Mouse (Mus musculus) thymus, postnatal 0 days (tissue): Measurements from ENCODE around the gene Olig1. TPM values are rescaled to one million over a fixed set of nuclear protein-coding genes. Genes with fewer than 3 reads are reported as not detected.
"Not testable (repeated sequence)": the region's sequence is repeated elsewhere in the genome, so short reads cannot be mapped to it uniquely, and the experiment has no call there.

Experiments
- DNase-seq: peaks from one replicate; pipeline ENCODE4 v3.0.0-alpha.2; 2015; ENCODE audit warnings: low spot score
- polyA plus RNA-seq: library from polyadenylated mRNA; unstranded; fragments of >200 nt; fragmentation: Nextera tagmentation; extraction: Ambion mirVana; gene quantifications from 2 replicates; pipeline ENCODE4 v1.2.1, GENCODE M21; 2015

Olig1 gene
- polyA plus RNA-seq, 1 experiment from 2014 or later = 0.16 TPM

DNA sequence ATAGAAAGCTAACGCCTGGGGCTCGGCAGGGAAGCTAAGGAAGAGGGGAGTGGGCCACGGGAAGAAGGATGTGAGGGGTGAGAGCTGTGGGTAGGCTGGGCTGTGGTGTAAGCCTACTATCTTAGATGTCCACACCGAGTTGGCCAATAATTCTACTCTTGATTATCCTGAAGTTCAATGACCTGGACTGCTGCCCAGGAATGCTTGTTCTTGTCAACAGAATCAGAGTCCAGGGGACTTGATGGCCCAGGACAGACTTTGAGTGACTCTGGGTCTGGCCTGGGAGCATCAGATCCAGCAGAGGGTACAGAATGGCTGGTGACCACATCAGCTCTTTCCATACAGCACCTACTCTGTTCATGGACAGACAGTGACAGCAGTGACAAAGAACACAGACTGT, 30.5 kb upstream of the Olig1 start:
- no peak for DNase-seq

DNA sequence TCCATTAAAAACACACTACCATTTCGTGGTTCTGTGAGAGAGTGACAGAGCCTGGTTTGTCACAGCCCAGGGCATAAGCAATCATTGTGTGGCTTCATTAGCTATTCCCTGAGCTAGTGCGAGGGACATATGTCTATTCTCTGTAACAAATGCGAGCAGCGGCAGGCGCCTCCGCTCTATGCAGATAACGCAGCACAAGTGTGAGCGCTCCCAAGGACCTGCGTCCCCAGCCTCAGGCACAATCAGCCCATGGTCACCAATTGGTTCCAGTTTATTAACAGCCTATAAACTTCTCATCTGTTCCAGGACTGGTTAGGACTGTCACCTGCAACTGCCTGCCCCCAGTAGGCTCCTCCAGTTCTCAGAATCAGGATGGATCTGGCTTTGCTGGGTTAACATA, 23.3 kb upstream of the Olig1 start:
- DNase-seq = no peak

GRCm38 (mm10) chr16:91255419-91256164, 14.0 kb upstream of the Olig1 start:
- not testable (repeated sequence) for DNase-seq

DNA sequence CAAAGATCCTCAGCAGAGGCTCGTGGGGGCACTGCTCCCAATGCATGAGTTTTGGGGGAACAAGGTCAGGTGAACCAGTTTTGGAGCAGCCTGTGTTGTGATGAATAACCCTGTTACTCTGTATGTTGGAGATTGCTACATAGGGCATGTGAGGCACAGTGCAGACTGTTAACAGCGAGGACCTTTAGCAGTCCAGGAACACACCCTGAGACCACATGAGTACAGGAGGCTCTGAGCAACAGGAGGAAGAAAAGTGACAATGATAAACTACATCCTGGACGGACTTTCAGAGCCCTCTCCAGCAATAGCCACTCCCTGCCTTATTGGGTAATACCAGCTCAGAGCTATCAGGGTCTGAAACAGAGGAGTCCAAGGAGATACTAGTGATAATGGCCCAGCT, 10.6 kb upstream of the Olig1 start:
- no peak for DNase-seq

DNA sequence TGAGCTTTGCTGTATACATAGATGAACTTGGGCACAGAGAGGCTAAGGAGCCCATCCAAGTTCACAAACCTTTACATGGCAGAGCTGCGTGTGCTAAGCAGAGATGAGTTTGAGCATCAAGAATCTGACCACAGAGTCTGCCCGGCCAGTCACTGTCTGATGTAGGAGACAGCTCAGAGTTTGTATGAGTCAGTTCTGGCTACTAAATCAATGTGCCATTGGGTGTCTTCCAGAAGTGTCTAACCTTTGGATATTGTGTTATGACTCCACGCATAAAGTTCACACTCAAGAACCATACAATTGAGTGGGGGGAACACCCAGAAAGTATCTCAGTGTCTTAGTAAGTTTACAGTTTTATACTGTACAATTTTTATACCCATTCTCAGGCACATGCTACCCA, 8.7 kb upstream of the Olig1 start:
- DNase-seq = no peak

- no peak for DNase-seq
These were observed 6.9 kb upstream of the Olig1 start for GRCm38 (mm10) chr16:91262467-91263220.

GRCm38 (mm10) chr16:91265972-91266371, 3.6 kb upstream of the Olig1 start:
- DNase-seq = no peak

- DNase-seq = no peak
These were observed 684 bp upstream of the Olig1 start for GRCm38 (mm10) chr16:91268724-91269452.

DNA sequence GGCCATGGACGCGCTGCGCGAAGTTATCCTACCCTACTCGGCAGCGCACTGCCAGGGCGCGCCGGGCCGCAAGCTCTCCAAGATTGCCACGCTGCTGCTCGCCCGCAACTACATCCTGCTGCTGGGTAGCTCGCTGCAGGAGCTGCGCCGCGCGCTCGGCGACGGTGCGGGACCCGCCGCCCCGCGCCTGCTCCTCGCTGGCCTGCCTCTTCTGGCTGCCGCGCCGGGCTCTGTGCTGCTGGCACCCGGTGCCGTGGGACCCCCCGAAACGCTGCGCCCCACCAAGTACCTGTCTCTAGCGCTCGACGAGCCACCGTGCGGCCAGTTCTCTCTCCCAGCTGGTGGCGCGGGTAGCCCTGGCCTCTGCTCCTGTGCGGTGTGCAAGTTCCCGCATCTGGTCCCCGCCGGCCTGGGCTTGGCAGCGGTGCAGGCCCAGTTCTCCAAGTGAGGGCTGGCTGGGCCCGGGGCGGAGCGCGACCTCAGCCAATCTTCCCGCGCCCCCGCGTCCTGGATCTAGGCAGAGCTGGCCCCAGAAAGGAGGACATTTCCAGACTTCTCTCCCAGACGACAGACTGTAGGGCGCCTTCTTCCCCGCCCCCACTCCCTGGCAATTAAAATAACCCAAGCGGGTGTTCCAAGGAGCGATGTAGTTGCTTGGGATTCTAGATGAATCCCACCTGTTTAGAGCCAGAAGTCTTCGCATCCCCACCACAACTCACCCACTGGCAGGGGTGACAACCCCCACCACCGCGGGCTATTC, 820 bp downstream of the Olig1 start:
- peak; percentile 2 for DNase-seq

- no peak for DNase-seq
These were observed 1.5 kb downstream of the Olig1 start for GRCm38 (mm10) chr16:91270982-91271549.

GRCm38 (mm10) chr16:91271634-91272033, 2.1 kb downstream of the Olig1 start:
- DNase-seq = no peak

- DNase-seq = no peak
These were observed 10.9 kb downstream of the Olig1 start for GRCm38 (mm10) chr16:91280516-91280915.

DNA sequence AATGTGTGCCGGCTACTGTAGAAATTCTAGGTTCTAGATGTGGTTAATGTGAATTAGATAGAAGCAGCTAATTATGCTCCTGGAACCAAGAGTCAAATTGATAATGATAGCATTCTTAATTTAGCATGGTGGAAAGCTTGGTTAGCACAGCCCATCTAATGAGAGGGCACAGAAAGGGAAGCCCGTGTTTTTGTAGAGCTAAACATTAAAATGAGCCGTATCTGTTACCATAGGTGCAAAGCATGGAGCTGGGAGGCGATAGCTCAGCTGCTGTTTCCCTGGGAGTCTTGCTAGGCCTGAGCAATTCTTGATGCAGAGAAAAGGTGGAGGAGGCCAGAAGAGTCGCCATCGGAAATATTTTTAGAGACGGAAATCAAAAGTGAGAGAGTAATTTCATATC, 22.5 kb downstream of the Olig1 start:
- no peak for DNase-seq

GRCm38 (mm10) chr16:91292719-91293333, 23.3 kb downstream of the Olig1 start:
- no peak for DNase-seq

- DNase-seq = no peak
These were observed 28.2 kb downstream of the Olig1 start for GRCm38 (mm10) chr16:91297726-91298125.

GRCm38 (mm10) chr16:91299412-91299811, 29.8 kb downstream of the Olig1 start:
- DNase-seq = no peak

DNA sequence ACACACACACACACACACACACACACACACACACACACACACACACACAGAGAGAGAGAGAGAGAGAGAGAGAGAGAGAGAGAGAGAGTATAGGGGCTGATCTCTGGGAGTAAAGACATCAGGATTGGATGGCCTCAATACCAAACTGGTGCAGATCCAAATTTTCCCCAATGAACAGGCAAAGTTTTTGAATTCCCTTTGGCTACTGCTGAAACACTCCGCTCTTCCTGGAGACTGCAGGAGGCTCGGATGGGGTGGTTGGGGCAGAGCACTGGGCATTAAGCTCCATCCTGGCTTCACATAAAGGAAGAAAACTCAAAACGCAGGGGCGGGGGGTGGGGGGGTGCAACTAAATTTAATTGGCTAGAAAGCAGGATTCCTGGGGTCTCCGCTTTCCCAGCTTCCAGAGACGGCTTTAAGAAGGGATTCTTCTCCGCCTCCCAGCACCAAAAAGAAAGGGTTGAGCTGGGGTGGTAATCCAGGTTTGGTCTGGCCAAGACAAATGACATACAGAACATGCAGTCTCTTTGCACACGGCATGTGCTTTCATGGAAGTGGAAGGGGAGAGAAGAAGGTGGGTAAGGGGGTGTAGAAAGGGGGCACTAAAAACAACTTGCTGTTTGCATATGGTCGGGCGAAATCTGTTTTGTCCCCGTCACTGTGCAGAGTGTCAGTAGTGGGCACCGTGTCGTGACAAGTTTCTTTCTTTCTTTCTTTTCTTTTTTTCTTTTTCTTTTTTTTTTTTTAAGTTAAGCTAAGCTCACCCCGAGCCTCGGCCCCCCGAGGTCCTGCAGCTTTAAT, 31.3 kb downstream of the Olig1 start:
- DNase-seq = no peak

GRCm38 (mm10) chr16:91301454-91301853, 31.9 kb downstream of the Olig1 start:
- no peak for DNase-seq

DNA sequence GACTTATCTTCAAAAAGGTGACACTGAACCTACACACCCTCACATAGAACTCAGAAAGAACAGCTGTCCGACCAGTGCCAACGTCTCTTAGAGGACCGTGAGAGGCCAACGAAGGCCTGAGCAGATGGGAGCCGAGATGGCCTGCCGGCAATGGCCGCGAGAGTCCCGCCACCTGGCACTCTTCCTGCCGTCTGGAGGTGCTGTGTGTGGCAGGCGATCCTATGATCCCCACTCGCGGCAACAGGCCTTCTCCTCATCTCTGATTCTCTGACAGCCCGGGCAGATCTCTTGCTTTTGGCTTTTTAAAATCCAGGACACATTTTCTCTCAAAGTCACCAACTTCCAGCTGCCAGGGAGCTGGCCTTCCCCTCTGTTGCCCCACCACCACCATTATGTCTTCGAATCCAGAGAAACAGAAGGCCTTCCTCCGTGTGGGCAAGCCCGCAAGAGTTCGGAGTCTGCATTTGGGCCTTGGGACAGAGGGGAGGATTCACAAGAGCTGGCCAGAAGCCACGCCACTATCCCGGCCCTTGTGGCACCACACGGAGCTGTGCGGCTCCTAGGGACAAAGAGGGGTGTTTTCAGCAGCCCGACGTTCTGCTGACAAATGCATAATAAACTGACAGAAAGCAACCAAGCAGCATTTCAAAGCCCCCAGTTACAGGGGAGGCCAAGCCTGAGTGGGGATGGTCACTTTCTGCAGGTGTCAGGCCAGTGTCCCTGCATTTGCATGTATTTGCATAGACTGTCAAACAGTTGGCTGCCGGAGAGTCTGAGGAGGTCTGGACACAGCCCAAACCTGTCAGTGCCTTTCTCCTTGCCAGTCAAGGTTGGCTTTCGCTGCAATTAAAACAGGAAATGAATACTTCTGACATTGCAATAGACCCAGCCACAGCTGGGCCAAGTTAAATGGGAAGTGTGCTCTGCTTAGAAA, 34.5 kb downstream of the Olig1 start:
- DNase-seq = no peak
